Mouse (Mus musculus) lung, embryonic 14.5 days (tissue): ENCODE data around the gene Hpcal1. TPM values are rescaled to one million over a fixed set of nuclear protein-coding genes. Genes with fewer than 3 reads are reported as not detected.

Source experiments
- ATAC-seq: fragments of 200-750 bp; cut with Nextera tagmentation; 2 replicates; pipeline ENCODE4 v1.8.0; 2017; ENCODE audit warnings: mild to moderate bottlenecking, moderate TSS enrichment, moderate library complexity; ENCODE audit not compliant: insufficient read depth
- DNase-seq: peaks from one replicate; pipeline ENCODE4 v3.0.0-alpha.2; 2015
- H3K27ac ChIP-seq: fragments of 300-500 bp; sonication (generic); 2 replicates; pipeline ENCODE4 v1.5.1; 2014; ENCODE audit warnings: low read depth, mild to moderate bottlenecking, moderate library complexity
- H3K27me3 ChIP-seq: fragments of 300-500 bp; sonication (generic); 2 replicates; pipeline ENCODE4 v1.6.1; 2014; ENCODE audit warnings: low read length, control low read depth; ENCODE audit not compliant: insufficient read depth
- H3K36me3 ChIP-seq: fragments of 300-500 bp; sonication (generic); 2 replicates; pipeline ENCODE4 v1.6.1; 2014; ENCODE audit warnings: control low read depth; ENCODE audit not compliant: insufficient read depth
- H3K4me1 ChIP-seq: fragments of 300-500 bp; sonication (generic); 2 replicates; pipeline ENCODE4 v1.6.1; 2014; ENCODE audit warnings: antibody characterized with exemption, control low read depth; ENCODE audit not compliant: insufficient read depth
- H3K4me2 ChIP-seq: fragments of 300-500 bp; sonication (generic); 2 replicates; pipeline ENCODE4 v1.6.1; 2014; ENCODE audit warnings: mild to moderate bottlenecking
- H3K4me3 ChIP-seq: fragments of 300-500 bp; sonication (generic); 2 replicates; pipeline ENCODE4 v1.5.1; 2014; ENCODE audit warnings: low read depth, low read length
- H3K9ac ChIP-seq: fragments of 300-500 bp; sonication (generic); 2 replicates; pipeline ENCODE4 v1.6.1; 2014
- H3K9me3 ChIP-seq: fragments of 300-500 bp; sonication (generic); 2 replicates; pipeline ENCODE4 v1.6.1; 2016; ENCODE audit warnings: low read depth, low read length, control low read depth
- CTCF ChIP-seq: IDR thresholded peaks from 2 replicates; pipeline ENCODE4 v1.5.1; 2016; ENCODE audit warnings: antibody characterized with exemption, low read depth
- WGBS: fragments of 180-500 bp; shearing (Covaris S2); extraction: QIAGEN DNeasy Blood & Tissue Kit; methylation state at CpG from one replicate; pipeline ENCODE4 v1.1.7; 2014; 5-methylcytosine and 5-hydroxymethylcytosine counted together
- polyA plus RNA-seq: library from polyadenylated mRNA; unstranded; fragments of >200 nt; fragmentation: Nextera tagmentation; extraction: Ambion mirVana; gene quantifications from 2 replicates; pipeline ENCODE4 v1.2.1, GENCODE M21; 2014

The Hpcal1 gene
- polyA plus RNA-seq, 1 experiment from 2014 or later = 52.4 TPM

DNA sequence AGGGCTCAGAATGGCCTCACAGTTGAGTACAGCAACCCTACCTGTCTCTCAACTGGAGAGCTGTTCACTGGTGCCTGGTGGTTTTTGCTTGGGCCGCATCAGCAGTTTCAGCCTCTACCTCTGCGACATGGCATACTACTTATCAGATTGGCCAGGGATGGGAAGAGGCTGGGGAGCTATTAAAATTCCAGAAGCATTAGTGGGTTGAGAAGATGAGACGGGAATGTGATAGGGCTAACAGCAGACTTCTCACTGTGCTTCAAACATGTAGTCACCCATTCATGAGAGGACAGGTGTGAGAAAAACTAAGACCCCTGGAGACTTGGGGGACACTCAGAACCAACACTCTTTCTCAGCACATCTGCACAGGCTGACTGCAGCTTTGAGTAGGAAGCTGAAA, 59.1 kb downstream of the Hpcal1 start:
- no peaks in the 10 kb centered on the region for H3K36me3 ChIP-seq
- TF ChIP-seq CTCF = no peak
- H3K27ac ChIP-seq = peak overlapping the region; percentile 20
- no peaks in the 10 kb centered on the region for H3K27me3 ChIP-seq
- no peak overlapping the region for H3K4me2 ChIP-seq
- 51% methylated on average over 3 of the region's 3 CpGs for WGBS
- H3K4me3 ChIP-seq = no peak overlapping the region
- H3K4me1 ChIP-seq = peaks cover 37% of the 10 kb centered on the region
- no peak for ATAC-seq
- H3K9ac ChIP-seq = no peak overlapping the region
- DNase-seq = no peak
- no peaks in the 10 kb centered on the region for H3K9me3 ChIP-seq

DNA sequence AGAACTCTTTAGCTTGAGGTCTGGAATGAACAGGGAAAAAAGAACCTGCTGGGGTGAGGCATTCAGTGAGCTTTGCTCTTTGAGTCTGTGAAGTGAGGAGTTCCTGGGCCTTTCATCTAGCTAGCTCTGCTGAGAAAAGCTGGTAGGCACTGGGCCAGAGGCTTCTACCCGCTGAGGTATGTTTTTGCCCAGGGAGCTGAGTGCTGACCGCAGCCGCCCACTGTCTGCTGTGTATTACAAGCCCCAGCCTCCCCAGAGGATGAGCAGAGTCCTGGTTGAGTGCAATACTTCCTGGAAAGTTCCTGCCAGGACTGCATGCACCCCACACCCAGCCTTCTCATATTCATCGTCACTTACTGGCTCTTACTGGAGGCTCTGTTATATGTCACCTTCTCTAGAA, 59.8 kb downstream of the Hpcal1 start:
- H3K27ac ChIP-seq = no peak overlapping the region; the same call in 1 of the 2 replicates
- WGBS = 45% methylated on average over 4 of the region's 4 CpGs

DNA sequence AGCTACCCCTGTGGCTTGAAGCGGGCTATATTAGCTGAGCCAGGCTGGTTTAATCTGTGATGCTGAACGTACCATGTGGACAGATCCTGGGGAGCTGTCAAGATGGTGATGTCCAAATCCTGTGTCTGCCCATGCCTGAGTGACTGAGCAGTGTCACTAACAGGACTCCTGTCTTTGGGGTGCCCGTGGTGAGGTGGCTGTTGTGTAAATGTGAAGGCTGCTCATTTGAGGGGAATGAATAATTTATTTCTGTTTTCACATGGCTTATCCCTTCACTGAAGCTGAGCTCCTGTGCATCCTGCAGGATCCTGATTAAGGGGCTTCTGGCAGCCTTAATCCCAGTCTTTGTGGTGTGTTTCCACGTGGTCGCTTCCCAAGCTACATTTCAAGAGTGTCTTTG, 62.2 kb downstream of the Hpcal1 start:
- Histone ChIP-seq H3K27me3 (no peaks in the 10 kb centered on the region), H3K9me3 (no peaks in the 10 kb centered on the region), H3K9ac (no peak overlapping the region), H3K27ac (no peak overlapping the region), H3K36me3 (no peaks in the 10 kb centered on the region), H3K4me1 (peaks cover 11% of the 10 kb centered on the region; the same call in 1 of the 2 replicates), H3K4me2 (no peak overlapping the region), H3K4me3 (no peak overlapping the region)
- 51% methylated on average over 5 of the region's 5 CpGs for WGBS
- no peak for DNase-seq
- no peak for TF ChIP-seq CTCF
- ATAC-seq = no peak

More for the DNA sequence above, 59.8 kb downstream of the Hpcal1 start:
- TF ChIP-seq CTCF = no peak
- no peak overlapping the region for H3K4me3 ChIP-seq
- H3K27me3 ChIP-seq = no peaks in the 10 kb centered on the region
- no peak overlapping the region; the same call in 1 of the 2 replicates for H3K9ac ChIP-seq
- ATAC-seq = no peak
- H3K9me3 ChIP-seq = no peaks in the 10 kb centered on the region
- H3K36me3 ChIP-seq = no peaks in the 10 kb centered on the region
- DNase-seq = peak; percentile 17
- no peak overlapping the region for H3K4me2 ChIP-seq
- H3K4me1 ChIP-seq = peaks cover 34% of the 10 kb centered on the region

DNA sequence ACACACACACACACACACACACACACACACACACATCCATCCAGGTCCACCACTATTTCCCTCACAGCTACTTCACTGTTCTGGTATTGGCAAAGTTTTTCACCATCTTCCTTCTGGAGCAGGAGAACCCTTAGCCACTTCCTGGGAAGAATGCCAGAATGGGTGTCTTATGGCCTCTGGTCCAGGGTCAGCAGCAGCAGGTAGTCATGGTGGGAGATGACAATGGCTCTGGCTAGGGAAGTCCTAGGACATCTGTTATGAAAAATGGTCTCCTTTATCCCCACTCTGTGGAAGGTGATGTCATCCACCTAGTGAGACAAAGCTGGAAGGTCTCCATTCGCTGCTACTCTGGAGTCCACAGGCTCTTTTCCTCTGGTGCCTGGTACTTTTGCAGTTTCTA, 64.1 kb downstream of the Hpcal1 start:
- DNase-seq = no peak
- Histone ChIP-seq H3K9me3 (no peaks in the 10 kb centered on the region), H3K9ac (no peak overlapping the region), H3K4me2 (no peak overlapping the region), H3K36me3 (no peaks in the 10 kb centered on the region), H3K27ac (no peak overlapping the region), H3K4me1 (peaks cover 5% of the 10 kb centered on the region; the same call in 1 of the 2 replicates), H3K27me3 (no peaks in the 10 kb centered on the region), H3K4me3 (no peak overlapping the region)
- ATAC-seq = no peak
- no peak for TF ChIP-seq CTCF
- WGBS = 89% methylated on average over 1 of the region's 1 CpGs

DNA sequence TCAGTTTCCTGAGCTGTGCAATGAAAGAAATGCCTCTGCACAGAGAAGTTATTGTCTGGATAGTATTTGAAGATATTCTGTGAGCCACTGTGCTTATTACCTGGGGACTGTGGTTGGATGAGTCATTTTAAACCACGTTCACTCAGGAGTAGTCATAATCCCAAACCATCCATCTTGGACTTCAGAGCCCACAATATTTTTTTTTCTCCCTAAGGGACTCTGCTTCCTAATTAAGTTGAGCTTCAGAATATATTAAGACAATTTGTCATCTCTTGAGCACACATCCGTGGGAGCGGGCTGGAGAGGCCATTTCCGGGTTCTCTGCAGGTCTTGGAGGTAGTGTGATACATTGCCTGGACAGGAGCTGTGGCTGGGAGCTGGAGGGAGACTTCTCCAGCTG, 66.2 kb downstream of the Hpcal1 start:
- no peak for ATAC-seq
- Histone ChIP-seq H3K4me1 (no peaks in the 10 kb centered on the region), H3K36me3 (no peaks in the 10 kb centered on the region), H3K9me3 (no peaks in the 10 kb centered on the region), H3K4me3 (no peak overlapping the region), H3K9ac (no peak overlapping the region), H3K27ac (no peak overlapping the region), H3K27me3 (no peaks in the 10 kb centered on the region), H3K4me2 (no peak overlapping the region)
- DNase-seq = no peak
- TF ChIP-seq CTCF = no peak
- WGBS = 72% methylated on average over 4 of the region's 4 CpGs

DNA sequence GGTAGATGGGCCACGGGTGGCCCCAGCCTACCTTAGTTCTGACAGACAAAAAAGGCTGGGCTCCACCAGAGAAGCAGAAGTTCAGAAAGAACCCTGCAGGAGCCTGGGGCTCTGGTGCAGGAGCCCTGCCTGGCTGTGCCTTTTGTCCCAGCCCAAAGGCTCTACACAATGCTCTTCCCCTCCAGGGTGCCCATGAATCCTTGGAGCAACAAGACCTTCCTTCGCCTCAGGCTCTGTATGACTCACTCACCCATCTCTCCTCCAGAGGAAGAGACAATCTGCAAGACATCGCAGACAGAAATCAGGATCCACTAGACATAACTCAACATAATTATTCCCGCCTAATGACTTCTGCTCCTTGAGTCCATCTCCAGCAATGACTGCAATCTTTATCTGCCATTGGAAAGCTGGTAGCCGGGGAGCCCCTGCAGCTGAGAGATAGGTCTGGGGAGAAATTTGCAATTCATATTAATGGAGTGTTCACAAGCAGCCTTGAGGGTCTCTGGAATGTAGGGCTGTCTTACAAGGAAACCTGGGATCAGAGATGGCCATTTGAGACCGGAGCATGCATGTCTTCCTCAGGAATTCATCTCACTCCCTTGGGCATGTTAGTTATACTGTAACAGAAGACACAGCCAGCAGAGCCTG, 71.8 kb downstream of the Hpcal1 start:
- no peak for ATAC-seq

DNA sequence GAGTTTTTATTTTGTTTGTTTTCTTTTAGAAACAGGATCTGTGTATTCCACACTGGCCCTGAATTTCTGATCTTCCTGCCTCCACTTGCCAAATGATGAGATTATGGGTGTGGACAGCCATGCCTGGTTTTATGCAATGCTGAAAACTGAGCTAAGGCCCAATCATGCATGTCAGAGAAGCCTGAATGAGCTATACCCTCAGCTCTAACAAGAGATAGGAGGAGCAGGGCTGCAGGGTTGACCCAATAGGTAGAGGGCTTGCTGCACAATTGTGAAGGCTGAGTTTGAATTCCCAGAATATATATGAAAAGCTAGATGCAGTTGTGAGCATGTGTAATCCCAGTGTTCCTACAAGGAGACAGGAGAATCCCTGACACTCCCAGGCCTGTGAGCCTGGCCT, 72.4 kb downstream of the Hpcal1 start:
- ATAC-seq (no peak), DNase-seq (no peak)
- H3K9ac ChIP-seq = no peak overlapping the region
- H3K27ac ChIP-seq = no peak overlapping the region
- no peaks in the 10 kb centered on the region for H3K27me3 ChIP-seq
- H3K4me1 ChIP-seq = no peaks in the 10 kb centered on the region
- no peaks in the 10 kb centered on the region for H3K36me3 ChIP-seq
- H3K4me2 ChIP-seq = no peak overlapping the region
- no peak for TF ChIP-seq CTCF
- no peaks in the 10 kb centered on the region for H3K9me3 ChIP-seq
- H3K4me3 ChIP-seq = no peak overlapping the region

More for the DNA sequence above, 71.8 kb downstream of the Hpcal1 start:
- H3K9ac ChIP-seq = no peak overlapping the region
- WGBS = 61% methylated on average over 6 of the region's 6 CpGs
- H3K4me3 ChIP-seq = no peak overlapping the region
- H3K27me3 ChIP-seq = no peaks in the 10 kb centered on the region
- H3K9me3 ChIP-seq = no peaks in the 10 kb centered on the region
- no peaks in the 10 kb centered on the region for H3K4me1 ChIP-seq
- no peak for TF ChIP-seq CTCF
- no peak overlapping the region for H3K4me2 ChIP-seq
- no peak for DNase-seq
- H3K36me3 ChIP-seq = no peaks in the 10 kb centered on the region
- H3K27ac ChIP-seq = no peak overlapping the region
